Mouse (Mus musculus) neural tube, embryonic 14.5 days (tissue): ENCODE data around the gene Ccdc63. TPM values are rescaled to one million over a fixed set of nuclear protein-coding genes. Genes with fewer than 3 reads are reported as not detected.

Source experiments
- ATAC-seq: fragments of 200-750 bp; cut with Nextera tagmentation; 2 replicates; pipeline ENCODE4 v1.8.0; 2017; ENCODE audit warnings: low read depth, mild to moderate bottlenecking, moderate TSS enrichment, moderate library complexity
- H3K27ac ChIP-seq: fragments of 300-500 bp; sonication (generic); 2 replicates; pipeline ENCODE4 v1.5.1; 2014; ENCODE audit warnings: low read depth, mild to moderate bottlenecking, control low read depth, low read length, moderate library complexity, mixed read lengths
- H3K27me3 ChIP-seq: fragments of 300-500 bp; sonication (generic); 2 replicates; pipeline ENCODE4 v1.6.1; 2014; ENCODE audit warnings: low read length; ENCODE audit not compliant: control insufficient read depth, insufficient read depth
- H3K36me3 ChIP-seq: fragments of 300-500 bp; sonication (generic); 2 replicates; pipeline ENCODE4 v1.6.1; 2014; ENCODE audit warnings: low read length, mixed read lengths; ENCODE audit not compliant: control insufficient read depth, insufficient read depth
- H3K4me1 ChIP-seq: fragments of 300-500 bp; sonication (generic); 2 replicates; pipeline ENCODE4 v1.6.1; 2014; ENCODE audit warnings: low read length; ENCODE audit not compliant: control insufficient read depth, insufficient read depth
- H3K4me2 ChIP-seq: fragments of 300-500 bp; sonication (generic); 2 replicates; pipeline ENCODE4 v1.6.1; 2014; ENCODE audit warnings: mild to moderate bottlenecking, low read depth, low read length, control low read depth
- H3K4me3 ChIP-seq: fragments of 300-500 bp; sonication (generic); 2 replicates; pipeline ENCODE4 v1.5.1; 2014; ENCODE audit warnings: low read depth, low read length, control low read depth, mixed read lengths
- H3K9ac ChIP-seq: fragments of 300-500 bp; sonication (generic); replicated peaks from 2 replicates; pipeline ENCODE4 v1.6.1; 2014; ENCODE audit warnings: low read depth, mild to moderate bottlenecking, control low read depth, low read length, mixed read lengths
- H3K9me3 ChIP-seq: fragments of 300-500 bp; sonication (generic); 2 replicates; pipeline ENCODE4 v1.6.1; 2016; ENCODE audit warnings: low read length; ENCODE audit not compliant: control insufficient read depth
- WGBS: fragments of 180-500 bp; shearing (Covaris S2); extraction: QIAGEN DNeasy Blood & Tissue Kit; methylation state at CpG from one replicate; pipeline ENCODE4 v1.1.7; 2014; 5-methylcytosine and 5-hydroxymethylcytosine counted together
- polyA plus RNA-seq: library from polyadenylated mRNA; unstranded; fragments of >200 nt; fragmentation: Nextera tagmentation; extraction: Ambion mirVana; gene quantifications from 2 replicates; pipeline ENCODE4 v1.2.1, GENCODE M21; 2014

Ccdc63 gene
- polyA plus RNA-seq, 1 experiment from 2014 or later = 0.13 TPM

- no peak overlapping the region for H3K4me2 ChIP-seq
- no peaks in the 10 kb centered on the region for H3K27me3 ChIP-seq
- ATAC-seq = no peak
- H3K36me3 ChIP-seq = no peaks in the 10 kb centered on the region
- no peaks in the 10 kb centered on the region for H3K9me3 ChIP-seq
- no peak overlapping the region for H3K4me3 ChIP-seq
- WGBS = 96% methylated on average over 9 of the region's 9 CpGs
- H3K4me1 ChIP-seq = no peaks in the 10 kb centered on the region
- no peak overlapping the region for H3K27ac ChIP-seq
- H3K9ac ChIP-seq = no peak overlapping the region
These were observed 25.3 kb downstream of the Ccdc63 start for GRCm38 (mm10) chr5:122115266-122115763.

- 2% methylated on average over 2 of the region's 2 CpGs for whole genome bisulfite sequencing
- Histone ChIP-seq H3K27ac (no peak overlapping the region), H3K4me2 (no peak overlapping the region), H3K27me3 (no peaks in the 10 kb centered on the region), H3K4me1 (no peaks in the 10 kb centered on the region), H3K9ac (no peak overlapping the region), H3K36me3 (no peaks in the 10 kb centered on the region), H3K4me3 (no peak overlapping the region), H3K9me3 (no peaks in the 10 kb centered on the region)
- ATAC-seq = peak; percentile 14; the same call in 1 of the 2 replicates
These were observed 26.4 kb downstream of the Ccdc63 start for GRCm38 (mm10) chr5:122114176-122114575.

- no peak for ATAC-seq
- Histone ChIP-seq H3K9ac (no peak overlapping the region), H3K9me3 (no peaks in the 10 kb centered on the region), H3K27ac (no peak overlapping the region), H3K36me3 (no peaks in the 10 kb centered on the region), H3K4me3 (no peak overlapping the region), H3K4me2 (no peak overlapping the region), H3K4me1 (no peaks in the 10 kb centered on the region), H3K27me3 (no peaks in the 10 kb centered on the region)
- 80% methylated on average over 7 of the region's 7 CpGs for WGBS
These were observed 27.2 kb downstream of the Ccdc63 start for GRCm38 (mm10) chr5:122113450-122113849.

- WGBS = 47% methylated on average over 4 of the region's 4 CpGs
- Histone ChIP-seq H3K27me3 (no peaks in the 10 kb centered on the region), H3K36me3 (no peaks in the 10 kb centered on the region), H3K27ac (no peak overlapping the region), H3K4me2 (no peak overlapping the region), H3K4me1 (no peaks in the 10 kb centered on the region), H3K9ac (no peak overlapping the region), H3K9me3 (no peaks in the 10 kb centered on the region), H3K4me3 (no peak overlapping the region)
- ATAC-seq = no peak
These were observed 28.7 kb downstream of the Ccdc63 start for GRCm38 (mm10) chr5:122111933-122112248.

GRCm38 (mm10) chr5:122111091-122111932 lies 29.3 kb downstream of the Ccdc63 start:
- H3K27ac ChIP-seq = no peak overlapping the region
- no peak for ATAC-seq
- no peaks in the 10 kb centered on the region for H3K9me3 ChIP-seq
- no peak overlapping the region for H3K4me3 ChIP-seq
- WGBS = 69% methylated on average over 26 of the region's 26 CpGs
- H3K36me3 ChIP-seq = no peaks in the 10 kb centered on the region
- no peak overlapping the region for H3K4me2 ChIP-seq
- H3K4me1 ChIP-seq = no peaks in the 10 kb centered on the region
- H3K9ac ChIP-seq = no peak overlapping the region
- H3K27me3 ChIP-seq = no peaks in the 10 kb centered on the region

- Histone ChIP-seq H3K27me3 (no peaks in the 10 kb centered on the region), H3K36me3 (no peaks in the 10 kb centered on the region), H3K27ac (no peak overlapping the region), H3K9me3 (no peaks in the 10 kb centered on the region), H3K4me1 (no peaks in the 10 kb centered on the region), H3K4me3 (no peak overlapping the region), H3K9ac (no peak overlapping the region), H3K4me2 (no peak overlapping the region)
- WGBS = 95% methylated on average over 13 of the region's 13 CpGs
- ATAC-seq = no peak
These were observed 30.0 kb downstream of the Ccdc63 start for GRCm38 (mm10) chr5:122110625-122111024.

GRCm38 (mm10) chr5:122109325-122110060 lies 31.1 kb downstream of the Ccdc63 start:
- Histone ChIP-seq H3K36me3 (no peaks in the 10 kb centered on the region), H3K9me3 (no peaks in the 10 kb centered on the region), H3K27me3 (no peaks in the 10 kb centered on the region), H3K4me3 (no peak overlapping the region), H3K27ac (no peak overlapping the region), H3K4me2 (no peak overlapping the region), H3K9ac (no peak overlapping the region), H3K4me1 (no peaks in the 10 kb centered on the region)
- ATAC-seq = no peak
- WGBS = 54% methylated on average over 16 of the region's 16 CpGs

- Histone ChIP-seq H3K4me3 (no peak overlapping the region), H3K36me3 (no peaks in the 10 kb centered on the region), H3K4me2 (no peak overlapping the region), H3K27ac (no peak overlapping the region), H3K27me3 (no peaks in the 10 kb centered on the region), H3K9me3 (no peaks in the 10 kb centered on the region), H3K9ac (no peak overlapping the region), H3K4me1 (no peaks in the 10 kb centered on the region)
- ATAC-seq = no peak
- 73% methylated on average over 6 of the region's 6 CpGs for WGBS
These were observed 32.5 kb downstream of the Ccdc63 start for GRCm38 (mm10) chr5:122108104-122108503.

GRCm38 (mm10) chr5:122106212-122106611 lies 34.4 kb downstream of the Ccdc63 start:
- H3K36me3 ChIP-seq = no peaks in the 10 kb centered on the region
- H3K4me3 ChIP-seq = no peak overlapping the region
- H3K9me3 ChIP-seq = no peaks in the 10 kb centered on the region
- 80% methylated on average over 6 of the region's 6 CpGs for WGBS
- no peaks in the 10 kb centered on the region for H3K27me3 ChIP-seq
- H3K4me1 ChIP-seq = no peaks in the 10 kb centered on the region
- H3K4me2 ChIP-seq = no peak overlapping the region
- ATAC-seq = no peak
- no peak overlapping the region for H3K9ac ChIP-seq
- H3K27ac ChIP-seq = no peak overlapping the region
